Mouse (Mus musculus) adipocyte (in vitro differentiated cells): ENCODE measurements around the gene Camk1g.

Experiments used
- DNase-seq: peaks from one replicate; pipeline ENCODE4 v3.0.0-alpha.2; 2016; ENCODE audit warnings: low spot score

Gene Camk1g

GRCm38 (mm10) chr1:193332018-193332417, 38.1 kb downstream of the Camk1g start:
- no peak for DNase-seq

GRCm38 (mm10) chr1:193330626-193331025, 39.5 kb downstream of the Camk1g start:
- DNase-seq, result no peak

DNA sequence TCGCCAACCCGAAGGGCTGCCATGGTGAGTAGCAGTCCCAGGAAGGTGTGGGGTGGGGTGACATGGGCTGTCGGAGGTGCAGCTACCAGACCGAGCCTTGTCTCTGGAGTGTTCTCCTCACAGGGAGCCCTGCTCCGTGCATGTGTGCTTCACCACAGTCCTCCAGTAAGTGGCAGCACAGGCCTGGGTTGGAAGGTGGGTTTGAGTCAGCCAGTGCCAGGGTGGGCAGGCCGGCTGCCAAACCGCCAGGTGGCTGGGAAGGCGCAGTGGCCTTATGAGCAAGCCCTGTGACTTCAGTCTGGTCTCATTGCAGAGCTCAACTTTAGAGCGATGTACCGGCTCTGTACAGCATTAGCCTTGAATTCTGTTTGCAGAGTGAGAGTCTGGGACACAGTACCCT, 39.9 kb downstream of the Camk1g start:
- no peak for DNase-seq

GRCm38 (mm10) chr1:193329557-193329956, 40.5 kb downstream of the Camk1g start:
- no peak for DNase-seq

GRCm38 (mm10) chr1:193327686-193328085, 42.4 kb downstream of the Camk1g start:
- DNase-seq, result peak; percentile 52

GRCm38 (mm10) chr1:193327216-193327615, 42.9 kb downstream of the Camk1g start:
- DNase-seq, result no peak

DNA sequence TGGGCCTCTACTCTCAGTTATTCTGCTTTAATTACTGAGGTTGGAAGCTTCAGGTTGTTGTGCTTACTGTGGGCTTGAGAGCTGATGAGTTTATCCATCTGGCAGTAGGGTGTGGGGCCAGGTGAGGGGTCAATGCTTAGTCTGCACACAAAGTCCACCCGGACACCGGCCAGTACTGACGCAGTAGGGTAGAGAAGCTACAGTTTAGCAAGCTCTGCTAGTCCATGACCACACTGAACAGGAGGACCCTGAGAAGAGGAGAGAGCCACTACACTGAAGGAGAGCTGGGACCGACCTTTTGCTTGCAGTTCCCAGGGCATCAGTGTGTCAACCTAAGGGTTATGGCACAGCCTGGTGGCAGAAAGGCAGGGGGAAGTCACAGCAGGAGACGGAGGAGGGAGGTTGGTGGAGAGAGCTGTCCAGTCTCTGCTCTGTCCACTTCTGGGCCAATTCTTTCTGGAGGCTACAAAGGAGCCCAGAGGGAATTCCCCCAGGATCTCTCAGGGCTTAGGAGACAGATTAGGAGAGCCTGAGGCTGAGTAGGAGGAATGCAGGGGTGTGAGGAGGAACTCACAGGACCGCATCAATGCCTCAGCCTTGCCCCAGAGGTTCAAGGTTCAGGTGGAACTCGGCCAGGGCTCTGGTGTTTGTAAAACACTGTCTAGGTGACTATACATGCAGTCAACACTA, 43.5 kb downstream of the Camk1g start:
- DNase-seq, result peak; percentile 75

GRCm38 (mm10) chr1:193325891-193326290, 44.2 kb downstream of the Camk1g start:
- DNase-seq, result no peak

DNA sequence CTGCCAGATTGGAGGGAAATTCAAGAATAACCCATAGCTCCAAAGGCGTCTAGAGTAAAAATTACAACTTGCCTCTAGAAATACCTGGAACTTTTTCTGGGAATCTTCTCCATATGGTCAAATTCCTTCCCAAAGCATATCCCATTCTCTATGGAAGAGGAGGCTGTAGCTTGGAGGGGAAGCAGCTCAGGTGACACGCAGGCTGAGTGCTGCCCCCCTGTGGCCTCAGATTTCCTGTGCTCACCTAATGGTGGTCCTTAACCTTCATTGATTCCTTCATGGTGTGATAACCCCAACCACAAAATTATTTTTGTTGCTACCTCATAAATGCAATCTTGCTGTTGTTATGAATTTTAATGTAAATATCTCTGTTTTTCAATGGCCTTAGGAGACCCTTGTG, 45.9 kb downstream of the Camk1g start:
- no peak for DNase-seq

DNA sequence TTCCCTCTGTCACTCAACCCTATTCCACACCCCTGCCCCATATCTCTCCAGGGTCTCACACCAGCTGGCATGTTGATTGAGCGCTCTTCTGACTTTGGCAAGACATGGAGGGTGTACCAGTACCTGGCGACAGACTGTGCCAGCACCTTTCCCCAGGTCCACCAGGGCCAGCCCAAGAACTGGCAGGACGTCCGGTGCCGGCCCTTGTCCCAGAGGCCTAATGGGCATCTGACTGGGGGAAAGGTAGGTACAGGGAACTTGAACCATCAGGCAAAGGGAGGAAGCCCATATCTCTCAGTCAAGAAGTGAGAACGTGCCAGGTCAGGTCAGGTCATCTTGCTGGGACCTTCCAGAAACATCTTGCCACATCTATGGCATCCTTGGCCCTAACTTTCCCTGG, 46.4 kb downstream of the Camk1g start:
- no peak for DNase-seq

DNA sequence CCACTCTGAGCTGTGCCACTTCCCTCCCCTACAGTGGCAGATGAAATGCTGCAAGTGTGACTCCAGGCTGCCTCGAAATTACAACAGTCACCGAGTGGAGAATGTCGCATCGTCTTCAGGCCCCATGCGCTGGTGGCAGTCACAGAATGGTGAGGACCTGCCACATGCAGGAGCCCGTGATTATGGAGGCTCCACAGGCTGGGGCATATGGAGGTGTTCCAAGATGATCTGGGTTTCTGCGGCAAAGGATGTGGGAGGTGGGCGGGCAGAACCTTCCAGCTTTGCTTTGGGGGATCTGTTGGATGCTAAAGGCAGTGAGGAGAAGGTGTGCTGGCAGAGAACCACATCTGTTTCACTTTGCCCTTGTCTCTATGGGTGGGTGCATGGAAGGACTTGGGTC, 49.7 kb downstream of the Camk1g start:
- DNase-seq, result no peak

- DNase-seq, result no peak
These were observed 50.4 kb downstream of the Camk1g start for GRCm38 (mm10) chr1:193319721-193320120.

DNA sequence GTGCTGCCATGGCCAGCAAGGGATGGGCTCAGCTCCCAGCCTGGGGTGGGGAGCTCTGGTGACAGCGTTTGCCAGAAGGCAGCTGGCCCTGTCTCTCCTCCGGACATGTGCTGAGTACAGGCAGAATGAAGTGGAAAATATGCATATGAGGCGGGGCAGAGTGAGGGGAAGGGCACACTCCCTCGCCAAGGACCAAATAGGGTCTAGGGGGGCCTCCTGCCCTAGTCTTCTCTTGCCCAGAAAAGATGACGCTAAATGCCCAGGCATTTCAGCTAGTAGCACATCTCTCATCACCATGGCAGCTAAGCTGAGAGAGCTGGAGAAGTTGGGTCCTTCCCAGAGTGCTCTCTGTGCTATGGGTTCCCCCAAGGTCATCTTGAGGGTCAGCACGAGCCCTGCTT, 52.9 kb downstream of the Camk1g start:
- peak; percentile 67 for DNase-seq

DNA sequence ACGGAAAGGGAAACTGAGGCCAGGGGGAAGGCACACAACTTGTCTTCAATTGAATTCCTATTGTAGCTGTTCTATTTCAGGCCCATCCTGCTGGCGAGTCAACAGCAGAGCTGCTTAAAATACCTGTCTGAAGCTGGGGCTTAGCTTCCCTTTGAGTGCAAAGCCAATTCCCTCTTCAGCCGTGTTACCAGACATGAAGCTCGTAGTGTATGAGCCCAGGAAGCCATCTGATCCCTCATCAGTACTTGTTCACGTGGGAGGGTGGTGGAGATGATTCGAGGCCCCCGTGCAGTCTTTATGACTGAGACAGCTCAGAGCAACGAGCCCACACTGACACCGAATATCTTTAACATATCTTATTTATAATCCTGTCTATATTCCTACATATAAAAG, 53.7 kb downstream of the Camk1g start:
- DNase-seq, result no peak

DNA sequence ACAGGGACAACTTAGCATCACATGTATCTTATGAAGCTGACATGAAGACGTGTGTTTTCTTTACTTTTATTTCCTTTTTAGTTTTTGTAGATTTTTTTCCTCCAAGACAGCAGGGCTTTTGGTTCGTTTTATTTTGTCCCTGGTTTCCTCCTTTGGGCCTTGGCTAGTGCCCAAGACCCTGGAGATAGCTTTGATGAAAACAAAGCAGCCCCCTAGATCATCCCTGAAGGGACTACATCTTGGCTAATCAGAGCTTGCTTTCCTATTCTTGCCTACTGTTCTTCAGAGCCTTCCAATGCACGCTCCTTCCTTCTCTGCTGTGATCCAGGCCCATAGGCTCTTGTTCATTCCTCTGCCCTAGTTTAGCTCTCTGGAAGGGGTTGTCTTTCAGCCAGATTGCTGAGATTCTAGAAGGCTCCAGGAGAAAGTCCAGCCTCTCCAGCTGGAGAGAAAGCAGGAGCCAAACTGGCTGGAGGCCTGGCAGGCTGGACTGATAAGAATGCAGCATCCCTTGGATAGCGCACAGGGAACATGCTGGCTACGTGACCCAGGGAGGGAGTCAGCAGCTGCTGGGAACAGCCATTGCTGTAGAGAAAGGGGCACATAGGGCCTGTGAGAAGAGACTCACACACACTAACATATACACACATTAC, 54.3 kb downstream of the Camk1g start:
- DNase-seq, result peak; percentile 96

GRCm38 (mm10) chr1:193311596-193311995, 58.5 kb downstream of the Camk1g start:
- peak; percentile 74 for DNase-seq

- peak; percentile 92 for DNase-seq
These were observed 59.5 kb downstream of the Camk1g start for GRCm38 (mm10) chr1:193310519-193311085.

DNA sequence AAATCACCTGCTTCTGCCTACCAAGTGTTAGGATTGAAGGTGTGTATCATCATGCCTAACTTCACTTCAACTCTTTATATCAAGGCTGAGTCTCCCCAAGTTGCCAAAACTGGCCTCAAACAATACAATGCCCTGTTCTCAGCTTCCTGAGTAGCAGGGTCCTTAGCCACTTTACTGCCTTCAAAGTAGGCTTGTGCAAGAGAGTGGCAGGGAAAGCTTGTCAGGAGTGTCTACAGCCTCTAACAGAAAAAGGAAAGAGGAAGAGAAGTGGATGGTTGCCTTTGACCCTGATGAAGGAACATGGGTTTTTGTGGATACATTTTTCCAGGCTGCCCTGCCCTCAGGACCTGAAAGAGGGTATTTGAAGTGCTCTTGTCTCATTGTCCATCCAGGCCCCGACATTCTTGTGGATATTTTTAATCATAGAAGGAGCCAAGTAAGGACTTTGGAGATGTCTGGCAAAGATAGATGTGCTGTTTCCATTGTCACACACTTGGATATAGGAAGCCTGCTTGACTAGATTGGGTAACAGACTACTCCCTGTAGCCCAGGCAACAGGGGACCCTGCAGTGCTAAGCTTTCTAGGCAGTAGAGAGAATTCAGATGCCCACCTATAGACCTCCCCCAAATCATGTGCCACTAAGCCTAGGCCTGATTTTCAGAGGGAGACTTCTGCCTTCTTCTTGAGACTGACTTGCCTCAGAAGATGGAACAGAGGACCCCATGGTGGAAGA, 60.1 kb downstream of the Camk1g start:
- DNase-seq, result peak; percentile 33

DNA sequence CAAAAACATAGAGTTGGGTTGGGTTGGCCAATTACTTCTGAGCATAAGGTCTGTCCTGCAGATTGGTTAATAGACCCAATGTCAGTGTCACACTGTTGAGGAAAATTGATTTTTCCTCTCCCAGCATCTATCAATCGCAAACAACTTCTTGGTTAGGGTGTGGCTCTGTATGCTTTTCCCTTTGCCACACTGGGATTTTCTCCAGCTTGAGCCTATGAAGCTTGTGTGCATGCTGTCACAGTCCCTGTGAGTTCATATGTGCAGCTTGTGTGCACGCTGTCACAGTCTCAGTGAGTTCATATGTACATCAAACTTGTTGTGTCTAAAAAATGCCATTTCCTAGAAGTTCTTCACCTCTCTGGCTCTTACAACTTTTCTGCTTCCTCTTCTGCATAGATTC, 63.3 kb downstream of the Camk1g start:
- no peak for DNase-seq

- no peak for DNase-seq
These were observed 64.7 kb downstream of the Camk1g start for GRCm38 (mm10) chr1:193305386-193305785.

GRCm38 (mm10) chr1:193303096-193303495, 67.0 kb downstream of the Camk1g start:
- no peak for DNase-seq

DNA sequence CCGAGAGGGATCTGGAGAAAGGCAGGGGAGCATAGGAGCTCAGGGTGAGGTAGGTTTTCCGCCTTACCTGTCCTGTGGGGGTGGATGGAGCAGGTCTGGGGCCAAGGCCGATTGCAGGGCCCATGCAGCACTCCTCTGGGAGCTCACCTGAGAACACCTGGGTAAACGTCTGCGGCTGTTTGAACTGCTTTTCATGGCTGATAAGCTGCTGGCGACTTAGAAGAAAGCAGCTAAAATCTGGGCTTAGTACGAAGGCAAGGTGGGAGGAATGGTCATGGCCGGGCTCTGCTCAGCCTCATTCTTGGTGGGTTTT, 68.0 kb downstream of the Camk1g start:
- DNase-seq, result no peak
